Mouse (Mus musculus) ovary, postnatal 10 days (tissue): ENCODE measurements at regions not wholly inside any gene's neighbourhood (a gene's known extent, or its start where the extent isn't known, plus 50 kb on each side); places are given as distances from the start of the nearest gene placed in this dataset.

ENCODE experiments used
- DNase-seq: peaks from one replicate; pipeline ENCODE4 v3.0.0; 2022; ENCODE audit warnings: low spot score

- no peak for DNase-seq
Measured at GRCm38 (mm10) chr10:9166017-9166416, 280.1 kb upstream of the Sash1 start.

- no peak for DNase-seq
Measured at GRCm38 (mm10) chr10:9165598-9165997, 279.7 kb upstream of the Sash1 start.

DNA sequence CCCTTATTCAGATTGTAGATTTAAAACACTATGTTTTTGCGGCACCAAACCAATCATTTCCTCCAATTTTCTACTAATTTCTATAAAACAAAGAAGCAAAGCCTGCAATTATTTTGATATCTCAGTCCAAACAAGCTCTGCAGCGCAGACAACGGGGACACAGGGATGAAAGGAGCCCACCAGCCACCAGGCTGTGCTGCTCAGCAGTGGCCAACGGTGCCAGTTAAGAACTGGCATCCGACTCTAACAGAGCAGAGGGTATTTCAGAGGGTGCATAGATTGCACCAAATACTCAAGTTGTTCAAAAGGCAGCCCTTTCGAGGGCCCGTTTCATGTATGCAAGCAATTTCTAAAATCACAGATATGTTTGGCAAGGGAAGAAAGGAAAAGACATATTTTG, 278.5 kb upstream of the Sash1 start:
- DNase-seq = no peak

- DNase-seq = no peak
Measured at GRCm38 (mm10) chr10:9161597-9161996, 275.7 kb upstream of the Sash1 start.

DNA sequence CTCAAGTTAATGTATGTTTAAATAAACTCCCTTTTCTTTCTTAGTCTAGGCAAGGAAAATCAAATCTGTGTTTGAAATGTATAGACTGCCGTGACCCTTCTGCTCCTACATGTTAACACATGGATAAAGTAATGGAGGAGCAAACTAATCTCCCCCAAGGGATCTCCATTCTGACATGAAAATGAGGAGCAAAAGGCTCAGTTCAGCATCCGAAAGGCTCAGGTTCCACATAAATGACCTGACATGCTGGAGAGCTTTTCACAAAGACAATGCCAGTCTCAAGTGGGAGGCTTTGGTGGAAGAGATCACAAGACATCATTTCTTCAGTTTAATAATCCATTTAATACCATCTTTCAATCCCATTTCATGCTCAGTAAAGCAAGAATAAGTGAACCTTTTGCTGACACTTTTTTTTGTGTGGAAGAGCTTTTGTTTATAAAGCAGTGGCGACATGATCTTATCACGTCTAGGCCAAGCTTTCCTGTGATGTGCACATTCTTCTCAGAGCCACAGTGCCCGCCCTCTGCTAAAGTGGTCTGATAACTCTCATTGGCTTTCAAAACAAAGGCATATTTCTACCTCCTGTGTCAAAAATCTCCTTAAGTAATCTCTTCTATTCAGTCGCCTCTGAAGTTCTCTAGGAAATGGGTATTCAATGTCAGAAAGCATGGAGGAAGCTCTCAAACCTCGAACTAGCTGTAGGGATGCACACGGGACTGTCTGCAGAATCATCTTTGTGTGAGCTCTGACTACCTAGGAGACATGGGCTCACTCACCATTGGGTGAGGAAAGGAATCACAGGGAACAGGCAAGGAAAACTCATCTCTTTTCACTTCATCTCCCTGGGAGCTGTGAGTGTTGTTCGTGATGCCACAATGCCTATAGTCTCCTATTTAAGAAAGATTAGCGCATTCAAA, 271.7 kb upstream of the Sash1 start:
- DNase-seq = no peak

DNA sequence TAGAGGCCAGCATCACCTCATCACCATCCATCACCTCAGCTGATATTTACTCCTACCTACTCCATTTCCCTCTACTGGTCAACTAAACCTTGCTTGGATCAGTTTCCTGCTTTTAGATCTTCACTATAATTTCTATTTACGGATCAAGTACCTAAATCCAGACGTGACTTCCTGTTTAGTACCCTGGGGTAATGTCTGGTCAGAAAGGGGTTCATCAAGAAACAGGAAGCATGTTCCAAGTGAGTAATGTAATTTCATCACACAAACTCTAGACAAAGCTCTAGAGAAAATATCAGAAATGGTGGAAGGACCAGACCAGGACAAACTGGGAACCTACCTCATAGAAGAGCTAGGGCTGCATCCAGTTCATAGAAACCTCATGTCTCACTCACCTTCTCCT, 250.2 kb upstream of the Sash1 start:
- DNase-seq = no peak

GRCm38 (mm10) chr10:9134293-9135021, 248.6 kb upstream of the Sash1 start:
- DNase-seq = no peak

GRCm38 (mm10) chr10:9130061-9130460, 244.2 kb upstream of the Sash1 start:
- no peak for DNase-seq

- no peak for DNase-seq
Measured at GRCm38 (mm10) chr10:9119249-9119648, 233.4 kb upstream of the Sash1 start.

DNA sequence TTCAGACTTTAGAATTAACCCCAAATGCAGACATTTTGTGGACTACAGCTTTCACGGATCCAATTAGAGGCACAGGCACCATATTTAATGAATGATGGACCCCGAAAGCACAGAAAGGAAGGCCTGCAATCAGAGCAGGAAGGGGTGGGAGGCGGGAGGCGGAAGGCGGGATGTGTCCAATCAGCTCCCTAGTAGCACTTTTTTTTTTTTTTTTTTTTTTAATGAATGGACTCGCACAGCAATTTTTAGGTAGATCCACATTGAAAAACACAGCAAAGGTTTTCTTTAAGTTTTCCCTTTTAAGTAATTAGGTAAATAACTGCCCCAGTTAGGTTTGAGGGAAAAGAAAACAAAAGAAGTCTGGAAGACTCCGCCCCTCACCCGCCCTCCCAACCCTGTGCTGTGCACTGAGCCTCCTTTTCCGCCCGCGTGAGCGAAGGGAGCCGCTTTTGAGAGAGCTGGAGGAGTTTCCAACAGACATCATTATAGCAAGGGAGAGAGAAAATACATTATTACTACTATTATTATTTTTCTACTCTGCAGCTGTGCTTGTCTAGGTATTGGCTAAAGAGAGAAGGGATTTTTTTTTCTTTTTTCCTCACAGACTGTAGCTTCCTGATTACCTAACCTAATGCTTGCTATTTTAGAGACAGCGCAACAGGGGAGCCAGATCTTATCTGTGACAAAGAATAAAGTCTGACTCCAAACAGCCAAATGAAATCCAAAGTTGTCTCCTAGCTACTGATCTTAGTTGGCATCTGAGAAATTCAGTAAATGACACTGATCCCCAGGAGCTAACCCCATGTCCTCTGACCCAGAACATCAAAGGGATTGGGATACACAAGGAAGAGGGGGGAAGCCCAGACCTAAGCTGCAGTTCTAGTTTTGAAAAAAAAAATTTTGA, 232.0 kb upstream of the Sash1 start:
- no peak for DNase-seq

DNA sequence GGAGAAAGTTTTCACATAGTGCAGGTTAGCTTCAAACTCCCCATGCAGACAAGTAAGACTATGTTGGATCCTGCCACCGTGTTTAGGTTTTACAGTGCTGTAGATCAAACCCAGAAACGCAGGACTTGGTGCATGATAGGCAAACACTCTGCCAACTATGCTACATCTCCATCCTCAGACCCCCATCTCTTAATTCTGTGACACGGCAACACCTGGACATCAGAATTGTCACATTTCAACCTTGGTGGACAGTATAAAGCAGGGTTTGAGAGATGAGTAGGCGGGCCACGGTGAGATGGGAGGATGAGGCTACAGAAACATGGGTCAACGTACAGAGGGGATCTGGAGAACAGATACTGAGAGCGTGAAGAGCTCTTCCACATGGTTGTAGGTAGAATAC, 231.3 kb upstream of the Sash1 start:
- no peak for DNase-seq

DNA sequence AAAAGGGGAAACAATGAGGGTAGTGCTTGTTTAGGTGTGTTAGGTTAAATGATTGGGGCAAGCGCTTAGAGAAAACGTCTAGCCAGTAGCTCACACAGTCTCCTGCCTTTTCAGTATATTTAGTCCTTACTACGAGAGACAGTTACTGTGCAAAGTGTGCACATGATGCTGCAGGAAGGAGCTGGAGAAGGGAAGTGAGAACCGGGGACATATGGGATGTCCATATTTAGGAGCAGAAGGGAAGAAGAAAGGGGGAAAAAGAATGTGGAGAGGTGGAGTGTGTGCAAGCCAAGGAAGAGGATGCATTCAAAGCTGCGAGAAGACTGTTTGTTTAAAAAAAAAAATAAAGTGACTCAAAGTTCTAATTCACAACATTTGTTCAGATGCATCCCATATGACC, 227.8 kb upstream of the Sash1 start:
- no peak for DNase-seq

DNA sequence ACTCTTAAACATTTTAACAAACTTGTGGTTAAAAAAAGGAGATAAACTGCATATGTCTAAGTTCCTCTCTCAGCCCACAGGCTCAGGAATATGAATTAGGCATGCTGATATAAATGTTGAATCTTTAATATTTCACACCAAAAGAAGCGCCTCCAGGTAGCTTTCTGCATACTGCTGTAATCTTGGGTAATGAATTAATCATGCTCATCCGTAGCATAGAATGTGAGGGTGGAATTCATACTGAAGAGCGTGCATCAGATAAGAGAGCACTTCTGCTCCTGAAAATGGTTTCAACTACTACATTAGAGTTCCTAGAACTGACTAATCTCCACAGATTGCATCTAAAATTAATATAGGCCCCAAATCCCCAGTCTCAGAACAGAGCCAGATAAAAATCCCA, 225.2 kb upstream of the Sash1 start:
- no peak for DNase-seq

- DNase-seq = no peak
Measured at GRCm38 (mm10) chr10:9096207-9096606, 210.3 kb upstream of the Sash1 start.

DNA sequence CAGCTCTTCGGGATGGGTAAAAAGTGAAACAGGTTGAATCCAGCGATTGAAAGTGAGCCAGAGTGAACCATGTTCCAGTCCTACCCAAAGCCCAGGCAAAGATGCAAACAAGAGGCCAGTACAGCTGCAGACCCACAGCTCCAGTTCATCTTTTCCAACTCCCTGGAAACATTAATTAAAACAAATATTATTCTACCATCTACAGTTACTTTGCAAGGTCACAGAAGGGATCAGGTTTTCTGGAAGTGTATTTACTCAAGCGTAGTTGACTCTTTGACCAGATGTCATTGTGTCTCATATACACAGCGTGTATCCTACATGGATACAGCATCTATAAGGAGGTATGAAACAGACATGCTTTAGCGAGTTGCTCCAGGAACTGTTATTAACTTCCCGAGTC, 209.3 kb upstream of the Sash1 start:
- DNase-seq = no peak

DNA sequence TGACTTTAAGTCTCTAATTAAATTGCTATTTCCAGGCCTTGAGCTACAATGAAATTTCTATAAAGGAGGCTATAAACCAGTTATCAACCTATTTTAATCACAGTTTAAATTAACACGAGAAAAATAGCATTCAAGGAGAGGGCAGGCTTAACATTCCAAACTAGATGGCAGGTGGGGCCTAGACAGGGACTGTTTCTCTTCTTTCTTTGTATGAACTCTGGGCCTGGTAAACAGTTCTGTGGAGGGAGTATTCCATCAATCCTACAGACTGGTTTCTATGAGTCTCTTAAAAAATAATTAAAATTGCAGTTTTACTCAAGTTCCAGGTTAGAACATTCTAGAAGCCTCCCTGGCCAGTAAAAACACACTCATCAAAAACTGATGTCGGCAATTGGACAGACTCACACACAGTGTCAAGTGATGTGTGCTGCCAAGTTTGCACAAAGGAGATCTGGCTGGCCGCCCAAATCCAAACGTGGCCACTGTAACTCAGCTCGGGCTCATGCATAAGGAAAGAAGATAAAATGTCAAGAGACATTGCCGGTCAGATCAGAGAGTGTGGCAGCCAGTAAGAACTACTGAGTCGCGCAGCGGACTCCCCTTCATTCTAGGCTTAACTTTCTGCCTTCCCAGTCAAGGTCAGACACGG, 206.5 kb upstream of the Sash1 start:
- DNase-seq = peak; percentile 15

GRCm38 (mm10) chr10:9090961-9091360, 205.1 kb upstream of the Sash1 start:
- DNase-seq = no peak

DNA sequence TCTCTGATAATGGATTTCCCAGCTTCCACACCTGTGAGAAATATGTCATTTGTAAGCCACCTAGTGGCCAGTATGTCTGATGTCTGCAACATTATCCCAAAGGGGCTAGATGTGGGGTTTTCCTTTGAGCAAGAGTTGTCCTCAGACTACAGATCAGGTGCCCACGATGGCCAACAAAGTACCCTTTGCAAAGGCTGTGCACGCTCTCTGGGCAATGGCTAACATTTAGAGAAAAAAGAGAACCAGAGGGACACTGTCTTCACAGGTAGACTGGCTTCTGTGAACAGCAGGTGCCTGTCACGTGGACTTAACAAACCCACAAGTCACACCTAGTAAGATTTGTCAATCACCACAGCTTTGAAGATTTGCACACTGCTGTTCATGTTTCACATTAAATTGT, 202.0 kb upstream of the Sash1 start:
- DNase-seq = no peak

- no peak for DNase-seq
Measured at GRCm38 (mm10) chr10:9087171-9087570, 201.3 kb upstream of the Sash1 start.

DNA sequence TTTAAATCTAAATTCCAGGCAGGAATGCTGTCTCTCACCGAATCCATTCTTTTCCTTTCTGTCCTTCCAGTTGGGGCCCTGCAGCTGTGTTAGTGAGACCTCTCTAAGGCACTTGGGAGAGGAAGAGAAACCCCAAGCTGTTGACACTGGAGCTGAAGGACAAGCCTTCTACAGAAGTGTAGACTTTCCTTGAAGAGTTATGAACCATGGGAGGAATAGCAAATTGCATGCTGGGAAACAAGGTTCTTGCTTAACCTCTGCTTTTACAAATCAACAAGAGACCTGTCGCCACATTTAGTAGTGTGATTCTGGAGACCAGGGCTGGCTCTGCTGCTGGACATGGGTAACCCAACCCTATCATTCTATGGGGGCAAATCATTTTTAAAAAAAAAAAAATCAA, 200.8 kb upstream of the Sash1 start:
- DNase-seq = no peak

- DNase-seq = no peak
Measured at GRCm38 (mm10) chr10:9085441-9085840, 199.6 kb upstream of the Sash1 start.

DNA sequence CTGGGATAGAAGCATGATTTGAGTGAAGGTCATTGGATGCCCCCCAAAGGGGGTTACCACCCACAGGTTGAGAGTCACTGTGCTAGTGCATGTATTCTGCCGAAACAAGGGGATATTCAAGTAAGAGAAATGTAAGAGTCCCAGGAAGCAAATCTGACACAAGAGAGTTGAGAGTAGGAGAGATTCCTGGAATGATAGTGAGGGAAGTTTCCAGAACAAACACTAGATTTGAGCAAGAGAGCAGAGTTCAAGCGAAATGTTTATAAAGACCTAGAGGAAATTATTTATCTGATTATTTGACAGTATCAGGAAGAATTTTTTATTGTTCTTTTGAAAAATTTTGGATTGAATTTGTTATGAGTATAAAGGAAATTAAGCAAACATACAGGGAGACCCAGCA, 189.0 kb upstream of the Sash1 start:
- DNase-seq = no peak
